Mouse (Mus musculus) MEL (cell line): ENCODE measurements around the gene Pef1. TPM values are rescaled to one million over a fixed set of nuclear protein-coding genes. Genes with fewer than 3 reads are reported as not detected.

Experiments used
- DNase-seq: peaks from one replicate; pipeline ENCODE4 v3.0.0; 2011; ENCODE audit warnings: low read depth, low spot score
- H3K27ac ChIP-seq: 2 replicates; pipeline ENCODE4 v1.5.1; 2012; ENCODE audit warnings: low read depth, mild to moderate bottlenecking, control low read depth, low read length, moderate library complexity; ENCODE audit not compliant: control insufficient read depth
- H3K27me3 ChIP-seq, 2 experiments: fragments of 150-350 bp in 1 of 2; sonication (generic) in 1 of 2; 2 replicates each; pipeline ENCODE4 v1.6.1; 2012; ENCODE audit warnings: low read length in 2 of 2, mild to moderate bottlenecking in 2 of 2, improper control_type of control experiment in 1 of 2, moderate library complexity in 1 of 2; ENCODE audit not compliant: insufficient read depth in 2 of 2, control insufficient read depth in 1 of 2
- H3K36me3 ChIP-seq, 2 experiments: 2 replicates each; pipeline ENCODE4 v1.6.1; 2012 to 2014; ENCODE audit warnings: low read length in 2 of 2, improper control_type of control experiment in 1 of 2, inconsistent platforms in 1 of 2, mild to moderate bottlenecking in 1 of 2; ENCODE audit not compliant: insufficient read depth in 2 of 2, control insufficient read depth in 1 of 2
- H3K4me1 ChIP-seq, 2 experiments: fragments of 150-350 bp in 1 of 2; sonication (generic) in 1 of 2; 2 replicates each; pipeline ENCODE4 v1.6.1; 2012; ENCODE audit warnings: low read length in 2 of 2, improper control_type of control experiment in 1 of 2, mild to moderate bottlenecking in 1 of 2; ENCODE audit not compliant: insufficient read depth in 2 of 2, control insufficient read depth in 1 of 2
- H3K4me3 ChIP-seq, 2 experiments: fragments of 150-350 bp in 1 of 2; sonication (generic) in 1 of 2; 2 replicates each; pipeline ENCODE4 v1.5.1; 2012; ENCODE audit warnings: low read depth in 2 of 2, low read length in 2 of 2, mild to moderate bottlenecking in 2 of 2, moderate library complexity in 2 of 2, control low read depth in 1 of 2, improper control_type of control experiment in 1 of 2; ENCODE audit not compliant: control insufficient read depth in 1 of 2, insufficient read depth in 1 of 2
- H3K79me2 ChIP-seq: 2 replicates; pipeline ENCODE4 v1.6.1; 2012; ENCODE audit warnings: mild to moderate bottlenecking, low read length, moderate library complexity; ENCODE audit not compliant: control insufficient read depth, poor library complexity, insufficient read depth
- H3K9ac ChIP-seq: 2 replicates; pipeline ENCODE4 v1.6.1; 2012; ENCODE audit warnings: low read depth, mild to moderate bottlenecking, control low read depth, low read length, moderate library complexity; ENCODE audit not compliant: control insufficient read depth, poor library complexity, severe bottlenecking
- H3K9me3 ChIP-seq: fragments of 150-350 bp; sonication (generic); replicated peaks from 2 replicates; pipeline ENCODE4 v1.6.1; 2012; ENCODE audit warnings: mild to moderate bottlenecking, low read length, improper control_type of control experiment, moderate library complexity; ENCODE audit not compliant: insufficient read depth
- CHD1 ChIP-seq: IDR thresholded peaks from 2 replicates; pipeline ENCODE4 v1.6.1; 2012; ENCODE audit warnings: low read depth, mild to moderate bottlenecking, inconsistent platforms, low read length, improper control_type of control experiment
- CHD2 ChIP-seq: IDR thresholded peaks from 2 replicates; pipeline ENCODE4 v1.6.1; 2011; ENCODE audit warnings: low read length, improper control_type of control experiment
- CTCF ChIP-seq, 3 experiments: IDR thresholded peaks in 2 of 3; conservative IDR thresholded peaks in 1 of 3; 2 replicates each; pipeline ENCODE4 v1.5.1; 2011 to 2012; ENCODE audit warnings: low read length in 3 of 3, low read depth in 2 of 3, mild to moderate bottlenecking in 2 of 3, improper control_type of control experiment in 1 of 3, inconsistent platforms in 1 of 3, mixed read lengths in 1 of 3, moderate library complexity in 1 of 3; ENCODE audit not compliant: control insufficient read depth in 1 of 3, insufficient read depth in 1 of 3, poor library complexity in 1 of 3, severe bottlenecking in 1 of 3
- E2F4 ChIP-seq: IDR thresholded peaks from 2 replicates; pipeline ENCODE4 v1.6.1; 2011; ENCODE audit warnings: low read depth, low read length, improper control_type of control experiment, borderline replicate concordance
- ELF1 ChIP-seq: IDR thresholded peaks from 2 replicates; pipeline ENCODE4 v1.6.1; 2014; ENCODE audit warnings: low read depth, mild to moderate bottlenecking, inconsistent platforms, low read length, improper control_type of control experiment, moderate library complexity
- EP300 ChIP-seq, 2 experiments: IDR thresholded peaks; 2 replicates each; pipeline ENCODE4 v1.6.1; 2011; ENCODE audit warnings: improper control_type of control experiment in 2 of 2, low read length in 2 of 2, low read depth in 1 of 2, mild to moderate bottlenecking in 1 of 2
- HCFC1 ChIP-seq: IDR thresholded peaks from 2 replicates; pipeline ENCODE4 v1.6.1; 2012; ENCODE audit warnings: low read depth, mild to moderate bottlenecking, inconsistent platforms, low read length, improper control_type of control experiment, moderate library complexity
- KAT2A ChIP-seq: conservative IDR thresholded peaks from 2 replicates; pipeline ENCODE4 v1.6.1; 2012; ENCODE audit warnings: low read depth, low read length, improper control_type of control experiment, inconsistent platforms
- MAFK ChIP-seq: IDR thresholded peaks from 2 replicates; pipeline ENCODE4 v1.6.1; 2011; ENCODE audit warnings: low read depth, mild to moderate bottlenecking, low read length, improper control_type of control experiment, borderline replicate concordance
- MAZ ChIP-seq: IDR thresholded peaks from 2 replicates; pipeline ENCODE4 v1.6.1; 2012; ENCODE audit warnings: low read depth, mild to moderate bottlenecking, inconsistent platforms, low read length, improper control_type of control experiment
- MXI1 ChIP-seq: IDR thresholded peaks from 2 replicates; pipeline ENCODE4 v1.6.1; 2011; ENCODE audit warnings: mild to moderate bottlenecking, low read depth, low read length, improper control_type of control experiment
- NRF1 ChIP-seq: IDR thresholded peaks from 2 replicates; pipeline ENCODE4 v1.6.1; 2014; ENCODE audit warnings: low read depth, mild to moderate bottlenecking, inconsistent platforms, low read length, improper control_type of control experiment, moderate library complexity; ENCODE audit not compliant: poor library complexity, insufficient read depth, severe bottlenecking
- POLR2AphosphoS5 ChIP-seq: IDR thresholded peaks from 2 replicates; pipeline ENCODE4 v1.6.1; 2012; ENCODE audit warnings: low read depth, borderline replicate concordance, mild to moderate bottlenecking, inconsistent platforms, low read length, moderate library complexity, mixed read lengths
- RAD21 ChIP-seq: IDR thresholded peaks from 2 replicates; pipeline ENCODE4 v1.6.1; 2011; ENCODE audit warnings: mild to moderate bottlenecking, low read depth, low read length, improper control_type of control experiment
- SIN3A ChIP-seq: IDR thresholded peaks from 2 replicates; pipeline ENCODE4 v1.6.1; 2012; ENCODE audit warnings: low read length, improper control_type of control experiment, inconsistent platforms
- SMC3 ChIP-seq: IDR thresholded peaks from 2 replicates; pipeline ENCODE4 v1.6.1; 2011; ENCODE audit warnings: low read depth, low read length, improper control_type of control experiment
- TBP ChIP-seq: IDR thresholded peaks from 2 replicates; pipeline ENCODE4 v1.8.0; 2011; ENCODE audit warnings: low read depth, low read length, improper control_type of control experiment
- TCF12 ChIP-seq: IDR thresholded peaks from 2 replicates; pipeline ENCODE4 v1.6.1; 2014; ENCODE audit warnings: low read depth, mild to moderate bottlenecking, inconsistent platforms, low read length, improper control_type of control experiment, moderate library complexity
- UBTF ChIP-seq: IDR thresholded peaks from 2 replicates; pipeline ENCODE4 v1.6.1; 2012; ENCODE audit warnings: low read depth, mild to moderate bottlenecking, inconsistent platforms, low read length, improper control_type of control experiment, moderate library complexity, borderline replicate concordance; ENCODE audit not compliant: insufficient read depth
- ZC3H11A ChIP-seq: IDR thresholded peaks from 2 replicates; pipeline ENCODE4 v1.6.1; 2012; ENCODE audit warnings: low read depth, mild to moderate bottlenecking, inconsistent platforms, low read length, improper control_type of control experiment
- ZKSCAN1 ChIP-seq: IDR thresholded peaks from 2 replicates; pipeline ENCODE4 v1.6.1; 2012; ENCODE audit warnings: low read depth, mild to moderate bottlenecking, inconsistent platforms, low read length, improper control_type of control experiment, moderate library complexity
- ZNF384 ChIP-seq: IDR thresholded peaks from 2 replicates; pipeline ENCODE4 v1.6.1; 2012; ENCODE audit warnings: low read depth, mild to moderate bottlenecking, inconsistent platforms, low read length, improper control_type of control experiment
- polyA plus RNA-seq, 2 experiments: library from polyadenylated mRNA; stranded (reverse) in 1 of 2; unstranded in 1 of 2; fragments of >175 nt in 1 of 2; fragments of >200 nt in 1 of 2; gene quantifications; 2 replicates each; pipeline versions ENCODE4 v1.2.1 to v1.2.4; 2012; ENCODE audit warnings: low replicate concordance in 2 of 2, low read depth in 1 of 2; ENCODE audit not compliant: insufficient read length in 2 of 2, insufficient read depth in 1 of 2, missing spikeins in 1 of 2
- total RNA-seq: library from RNA; depleted of rRNA; stranded (reverse); fragments of 300-350 nt; gene quantifications from 2 replicates; pipeline ENCODE4 v1.2.3, GENCODE M21; 2012

The Pef1 gene
- total and polyA plus RNA-seq, 3 experiments: 27.3 to 49.8 TPM; not detected in 1

DNA sequence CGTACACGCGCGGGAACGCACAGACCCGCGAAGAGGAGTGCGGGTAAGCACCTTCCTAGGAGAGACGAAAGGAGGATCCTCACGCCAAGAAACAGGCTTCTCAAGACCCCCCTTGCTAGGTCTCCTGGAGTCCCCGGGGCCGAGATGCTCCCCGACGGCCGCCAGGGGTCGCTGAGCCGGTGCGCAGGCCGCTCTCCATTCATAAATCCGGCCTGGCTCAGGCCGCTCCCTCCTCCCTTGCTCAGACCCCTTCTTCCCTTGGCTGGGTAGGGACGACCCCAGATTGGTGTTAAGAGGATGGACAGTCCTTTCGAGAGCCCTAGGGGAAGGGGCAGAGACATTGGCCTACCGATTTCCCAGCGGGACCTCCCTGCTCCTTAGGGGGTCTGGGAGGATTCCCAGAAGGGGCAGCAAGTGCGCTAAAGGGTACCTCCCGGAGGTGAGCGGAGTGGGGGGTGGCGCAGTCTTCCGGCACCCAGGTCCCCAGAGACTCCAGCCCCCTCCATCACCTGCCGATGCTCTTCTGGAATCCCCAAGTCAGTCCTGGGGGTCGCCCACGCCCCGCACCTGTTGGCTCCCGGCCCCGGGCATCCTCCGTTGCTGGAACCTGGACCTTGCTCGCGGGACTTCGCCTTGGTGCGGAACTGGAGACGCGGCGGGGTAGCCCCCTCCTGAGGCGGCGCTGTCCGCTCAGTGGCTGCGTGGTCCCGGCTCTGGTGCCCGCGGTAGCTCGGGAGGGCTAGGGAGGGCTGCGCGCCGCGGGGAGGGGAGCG is 36.3 kb downstream of the Pef1 start:
- Histone ChIP-seq H3K9me3 (no peaks in the 10 kb centered on the region), H3K4me3 (no peak overlapping the region), H3K9ac (no peak overlapping the region), H3K4me1 (no peaks in the 10 kb centered on the region), H3K27me3 (peaks cover 9 to 14% of the 10 kb centered on the region in 2 experiments), H3K79me2 (no peaks in the 10 kb centered on the region), H3K27ac (no peak overlapping the region), H3K36me3 (no peaks in the 10 kb centered on the region)
- TF ChIP-seq MAZ: peak; percentile 32; the same call in 1 of the 2 replicates
- no peak for TF ChIP-seq MAFK
- TF ChIP-seq ZNF384: no peak
- no peak for TF ChIP-seq TCF12
- no peak for TF ChIP-seq EP300 (IDR thresholded peaks at IDR 0.05; ENCODE audit: low read depth in 1 of 2, low read length in 2 of 2)
- peak; percentile 70 to 94 (median 81) for TF ChIP-seq CTCF (IDR thresholded peaks at IDR 0.05 in 2 of 3, conservative IDR thresholded peaks at IDR 0.05 in 1 of 3; ENCODE audit: control insufficient read depth in 1 of 3, insufficient read depth in 1 of 3, low read depth in 2 of 3, low read length in 3 of 3, poor library complexity in 1 of 3, severe bottlenecking in 1 of 3)
- TF ChIP-seq SMC3: peak; percentile 92
- no peak for TF ChIP-seq KAT2A
- TF ChIP-seq ZKSCAN1: no peak
- no peak for TF ChIP-seq SIN3A
- peak; percentile 65 for TF ChIP-seq ZC3H11A
- TF ChIP-seq ELF1: no peak
- peak; percentile 60 for TF ChIP-seq RAD21
- no peak for TF ChIP-seq CHD2
- TF ChIP-seq UBTF: no peak
- TF ChIP-seq TBP: no peak
- peak; percentile 53 for DNase-seq

DNA sequence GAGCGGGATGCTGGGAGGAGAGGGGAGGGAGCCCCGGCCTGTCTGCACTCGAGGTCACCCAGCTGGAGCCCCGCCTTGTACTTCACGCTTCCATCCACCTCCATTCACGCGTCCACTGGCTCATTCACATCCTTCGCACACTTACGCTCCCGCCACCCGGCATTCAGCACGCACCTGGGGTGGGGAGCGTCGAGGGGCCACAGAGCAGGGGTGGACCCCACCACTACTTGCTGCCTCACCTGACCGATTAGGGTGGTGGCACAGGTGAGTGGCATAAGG is 36.8 kb downstream of the Pef1 start, which contains the start of gene Hcrtr1:
Gene Hcrtr1 (minus strand): TSS at position 146 of the 279 bp plus-strand sequence.
- Histone ChIP-seq H3K9ac (no peak within 1 kb of the TSS), H3K27ac (no peak within 1 kb of the TSS), H3K36me3 (no peaks in the 10 kb centered on the region), H3K79me2 (no peaks in the 10 kb centered on the region), H3K4me3 (no peak within 1 kb of the TSS), H3K9me3 (no peaks in the 10 kb centered on the region), H3K27me3 (peaks cover 9 to 15% of the 10 kb centered on the region in 2 experiments), H3K4me1 (no peaks in the 10 kb centered on the region)
- no peak for TF ChIP-seq POLR2AphosphoS5
- no peak for TF ChIP-seq ZNF384
- TF ChIP-seq NRF1: no peak
- TF ChIP-seq MXI1: no peak
- TF ChIP-seq HCFC1: no peak
- no peak for TF ChIP-seq E2F4
- no peak for TF ChIP-seq CHD1
- TF ChIP-seq CTCF (IDR thresholded peaks at IDR 0.05 in 2 of 3, conservative IDR thresholded peaks at IDR 0.05 in 1 of 3; ENCODE audit: control insufficient read depth in 1 of 3, insufficient read depth in 1 of 3, low read depth in 2 of 3, low read length in 3 of 3, poor library complexity in 1 of 3, severe bottlenecking in 1 of 3): no peak
- DNase-seq: no peak
